Mouse (Mus musculus): ENCODE results near the gene C1qtnf4. TPM values are rescaled to one million over a fixed set of nuclear protein-coding genes. Genes with fewer than 3 reads are reported as not detected.

The C1qtnf4 gene
- polyA plus RNA-seq, 1 experiment from 2014 or later = 2.3 TPM

- Histone ChIP-seq H3K9me3 (replicated peaks) (no peaks in the 10 kb centered on the region), H3K27me3 (ENCODE audit: low read depth, poor library complexity, severe bottlenecking) (no peaks in the 10 kb centered on the region), H3K27ac (replicated peaks) (no peak overlapping the region), H3K36me3 (peaks cover 68% of the 10 kb centered on the region), H3K4me3 (no peak overlapping the region), H3K4me1 (no peaks in the 10 kb centered on the region)
- DNase-seq (ENCODE audit: low spot score) = peak; percentile 75
- WGBS = 46% methylated on average over 3 of the region's 3 CpGs
These were observed 19.1 kb upstream of the C1qtnf4 start for GRCm38 (mm10) chr2:90866524-90866923.

- no peak for DNase-seq (ENCODE audit: low spot score)
- Histone ChIP-seq H3K4me3 (no peak overlapping the region), H3K4me1 (no peaks in the 10 kb centered on the region), H3K36me3 (peaks cover 32% of the 10 kb centered on the region), H3K27me3 (ENCODE audit: low read depth, poor library complexity, severe bottlenecking) (no peaks in the 10 kb centered on the region), H3K27ac (replicated peaks) (0 out of 2 replicates have a peak overlapping the region, but pooled peaks have one; percentile 9), H3K9me3 (replicated peaks) (no peaks in the 10 kb centered on the region)
- WGBS = 66% methylated on average over 4 of the region's 4 CpGs
These were observed 15.5 kb upstream of the C1qtnf4 start for GRCm38 (mm10) chr2:90870136-90870601.

DNA sequence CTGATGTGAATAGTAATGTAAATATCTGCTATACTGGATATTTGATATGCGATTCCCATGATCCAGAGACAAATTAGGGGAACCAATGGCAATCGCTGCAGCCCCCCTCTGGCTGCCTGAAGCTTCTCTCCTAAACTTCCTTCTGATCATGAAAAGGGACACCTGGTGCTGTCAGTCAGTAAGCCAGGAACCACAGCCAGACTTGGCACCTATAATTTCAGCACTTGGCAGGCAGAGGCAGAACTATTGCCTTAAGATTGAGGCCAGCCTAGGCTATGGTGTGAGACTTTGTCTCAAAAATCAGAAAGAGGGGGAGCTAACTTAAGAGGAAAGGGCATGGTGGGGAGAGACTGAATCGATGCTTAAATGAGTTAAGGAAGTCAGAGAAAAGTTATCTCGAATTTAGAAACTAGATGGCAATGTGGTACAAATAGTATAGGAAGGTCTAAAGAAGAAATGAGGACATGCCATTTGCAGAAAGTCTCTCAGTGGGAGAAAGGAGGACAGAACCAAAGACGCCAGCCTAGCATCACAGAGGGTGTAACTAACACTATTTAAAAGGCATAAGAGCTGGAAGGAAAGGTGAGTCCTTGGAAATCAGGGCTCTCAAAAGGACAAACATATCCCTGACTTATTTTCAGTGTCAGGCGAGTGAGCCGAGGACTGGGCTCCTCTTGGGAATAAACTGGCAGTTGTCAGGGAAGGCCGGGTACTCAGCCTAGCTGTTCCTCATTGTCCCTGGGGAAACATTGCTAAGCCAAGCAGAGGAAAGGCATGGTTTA lies 14.3 kb upstream of the C1qtnf4 start:
- H3K36me3 ChIP-seq = peaks cover 21% of the 10 kb centered on the region
- WGBS = 76% methylated on average over 8 of the region's 8 CpGs
- H3K4me1 ChIP-seq = no peaks in the 10 kb centered on the region
- H3K27me3 ChIP-seq (ENCODE audit: low read depth, poor library complexity, severe bottlenecking) = no peaks in the 10 kb centered on the region
- no peaks in the 10 kb centered on the region for H3K9me3 ChIP-seq (replicated peaks)
- no peak for DNase-seq (ENCODE audit: low spot score)
- H3K27ac ChIP-seq (replicated peaks) = no peak overlapping the region
- no peak overlapping the region for H3K4me3 ChIP-seq

GRCm38 (mm10) chr2:90874025-90874424 lies 11.6 kb upstream of the C1qtnf4 start:
- WGBS = 83% methylated on average over 1 of the region's 1 CpGs
- Histone ChIP-seq H3K27me3 (ENCODE audit: low read depth, poor library complexity, severe bottlenecking) (0 out of 2 replicates have a peak, but pooled peaks cover 1% of the 10 kb centered on the region), H3K27ac (replicated peaks) (no peak overlapping the region), H3K9me3 (replicated peaks) (no peaks in the 10 kb centered on the region), H3K4me3 (no peak overlapping the region), H3K4me1 (peaks cover under 1% of the 10 kb centered on the region), H3K36me3 (no peaks in the 10 kb centered on the region)
- DNase-seq (ENCODE audit: low spot score) = no peak

- no peak overlapping the region for H3K4me3 ChIP-seq
- DNase-seq (ENCODE audit: low spot score) = no peak
- no peak overlapping the region for H3K27ac ChIP-seq (replicated peaks)
- H3K4me1 ChIP-seq = peaks cover 13% of the 10 kb centered on the region
- WGBS = 83% methylated on average over 2 of the region's 2 CpGs
- H3K9me3 ChIP-seq (replicated peaks) = no peaks in the 10 kb centered on the region
- H3K36me3 ChIP-seq = no peaks in the 10 kb centered on the region
- peaks cover 13% of the 10 kb centered on the region; the same call in 1 of the 2 replicates for H3K27me3 ChIP-seq (ENCODE audit: low read depth, poor library complexity, severe bottlenecking)
These were observed 10.4 kb upstream of the C1qtnf4 start for GRCm38 (mm10) chr2:90875239-90875638.

DNA sequence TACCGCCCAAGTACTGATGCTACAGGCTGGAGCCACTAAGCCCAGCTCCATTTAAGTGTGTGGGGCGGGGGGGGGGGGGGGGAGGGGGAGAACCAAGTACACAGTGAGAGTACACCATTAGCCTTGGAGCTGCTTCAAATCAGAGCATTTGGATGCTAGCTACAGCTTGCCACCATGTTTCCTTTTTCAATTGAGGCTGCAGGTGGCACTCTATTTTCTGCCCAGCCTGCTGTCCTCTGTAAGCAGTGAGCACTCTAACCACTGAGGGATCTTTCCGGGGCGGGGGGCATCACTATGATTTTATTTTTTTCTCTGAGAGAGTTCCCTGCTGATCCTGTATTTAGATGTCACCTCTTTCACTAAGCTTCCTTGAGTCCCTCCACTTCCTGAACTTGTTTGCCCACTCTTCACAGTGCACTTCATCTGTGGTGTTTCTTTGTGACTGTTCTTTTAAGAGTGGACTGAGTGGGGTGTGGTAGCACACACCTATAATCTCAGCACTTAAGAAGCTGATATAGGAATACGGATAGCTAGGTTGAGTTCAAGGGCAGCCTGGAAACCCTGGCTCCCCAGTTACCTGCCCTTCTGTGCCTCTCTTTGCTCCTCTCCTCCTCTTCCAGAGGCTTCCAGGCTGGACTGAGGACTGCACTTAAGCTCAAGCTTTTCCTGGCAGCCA lies 7.9 kb upstream of the C1qtnf4 start:
- WGBS = 64% methylated on average over 5 of the region's 5 CpGs
- H3K4me3 ChIP-seq = no peak overlapping the region

DNA sequence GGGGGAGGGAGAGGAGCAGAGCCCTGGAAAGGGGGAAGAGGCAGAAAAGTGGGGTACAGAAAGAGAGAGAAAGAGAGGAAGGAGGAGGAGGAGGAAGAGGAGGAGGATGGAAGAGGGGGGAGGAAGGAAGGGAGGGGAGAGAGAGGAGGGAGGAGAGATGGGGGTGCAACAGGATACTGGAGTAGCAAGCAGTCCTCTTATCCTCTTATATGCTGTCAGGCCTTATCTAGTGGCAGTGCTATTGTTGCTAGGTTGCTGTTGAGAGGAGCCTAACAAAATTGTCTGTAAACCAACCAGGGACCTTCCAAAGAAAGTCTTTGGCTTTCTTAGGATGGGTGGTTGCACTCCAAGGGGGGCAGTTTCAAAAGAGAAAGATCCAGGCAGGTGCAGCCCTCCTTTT lies 6.2 kb upstream of the C1qtnf4 start:
- no peaks in the 10 kb centered on the region; the same call in 1 of the 2 replicates for H3K9me3 ChIP-seq (replicated peaks)
- peaks cover 16% of the 10 kb centered on the region for H3K4me1 ChIP-seq
- no peak overlapping the region for H3K4me3 ChIP-seq
- no peaks in the 10 kb centered on the region for H3K36me3 ChIP-seq
- H3K27ac ChIP-seq (replicated peaks) = no peak overlapping the region
- peaks cover 36% of the 10 kb centered on the region for H3K27me3 ChIP-seq (ENCODE audit: low read depth, poor library complexity, severe bottlenecking)
- no peak for DNase-seq (ENCODE audit: low spot score)

More for the DNA sequence above, 7.9 kb upstream of the C1qtnf4 start:
- Histone ChIP-seq H3K27ac (replicated peaks) (no peak overlapping the region), H3K9me3 (replicated peaks) (no peaks in the 10 kb centered on the region), H3K36me3 (no peaks in the 10 kb centered on the region), H3K4me1 (peaks cover 16% of the 10 kb centered on the region), H3K27me3 (ENCODE audit: low read depth, poor library complexity, severe bottlenecking) (peaks cover 22% of the 10 kb centered on the region; the same call in 1 of the 2 replicates)
- DNase-seq (ENCODE audit: low spot score) = no peak

- H3K9me3 ChIP-seq (replicated peaks) = no peaks in the 10 kb centered on the region; the same call in 1 of the 2 replicates
- H3K36me3 ChIP-seq = no peaks in the 10 kb centered on the region
- no peak for DNase-seq (ENCODE audit: low spot score)
- peaks cover 25% of the 10 kb centered on the region for H3K4me1 ChIP-seq
- H3K27ac ChIP-seq (replicated peaks) = no peak overlapping the region
- 13% methylated on average over 6 of the region's 6 CpGs for WGBS
- no peak overlapping the region for H3K4me3 ChIP-seq
- H3K27me3 ChIP-seq (ENCODE audit: low read depth, poor library complexity, severe bottlenecking) = peaks cover 44% of the 10 kb centered on the region
These were observed 5.4 kb upstream of the C1qtnf4 start for GRCm38 (mm10) chr2:90880144-90880785.

DNA sequence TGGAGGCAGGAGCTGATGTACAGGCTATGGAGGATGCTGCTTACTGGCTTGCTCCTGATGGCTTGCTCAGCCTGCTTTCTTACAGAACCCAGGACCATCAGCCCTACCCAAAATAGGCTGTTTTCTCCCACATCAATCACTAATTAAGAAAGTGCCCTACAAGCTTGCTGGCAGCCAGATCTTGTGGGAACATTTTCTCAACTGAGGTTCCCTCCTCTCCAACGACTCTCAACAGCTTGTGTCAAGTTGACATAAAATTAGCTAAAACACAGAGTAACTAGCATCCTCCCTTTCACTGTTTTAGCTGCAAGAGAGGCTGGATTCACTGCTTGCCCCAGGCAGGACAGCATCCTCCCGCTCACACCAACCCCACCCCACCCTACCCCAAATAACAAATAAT lies 3.8 kb upstream of the C1qtnf4 start:
- no peak overlapping the region for H3K4me3 ChIP-seq
- H3K36me3 ChIP-seq = no peaks in the 10 kb centered on the region
- H3K9me3 ChIP-seq (replicated peaks) = no peaks in the 10 kb centered on the region; the same call in 1 of the 2 replicates
- peaks cover 60% of the 10 kb centered on the region for H3K27me3 ChIP-seq (ENCODE audit: low read depth, poor library complexity, severe bottlenecking)
- DNase-seq (ENCODE audit: low spot score) = no peak
- peaks cover 40% of the 10 kb centered on the region for H3K4me1 ChIP-seq
- WGBS = 89% methylated on average over 2 of the region's 2 CpGs
- H3K27ac ChIP-seq (replicated peaks) = no peak overlapping the region

DNA sequence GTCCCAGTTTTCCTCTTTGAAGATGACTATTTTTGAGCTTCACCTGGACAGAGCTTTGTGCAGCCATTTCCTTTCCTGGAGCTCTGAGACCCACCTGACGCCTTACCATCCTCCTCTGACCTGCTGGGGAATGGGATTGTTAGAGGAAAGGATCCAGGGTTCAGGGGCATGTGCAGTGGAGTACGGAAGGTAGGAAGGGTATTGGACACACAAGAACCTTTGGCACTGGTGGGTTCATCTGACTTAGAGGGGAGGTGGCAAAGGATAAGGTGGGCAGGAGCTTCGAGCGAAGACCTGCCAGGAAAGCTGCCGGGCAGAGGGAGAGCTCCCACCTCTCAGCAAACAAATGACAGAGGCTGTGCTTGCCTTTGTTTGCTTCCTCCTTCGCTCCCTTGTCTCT lies 776 bp downstream of the C1qtnf4 start:
- Histone ChIP-seq H3K4me3 (peak overlapping the region; percentile 66), H3K9me3 (replicated peaks) (no peaks in the 10 kb centered on the region; the same call in 1 of the 2 replicates), H3K36me3 (no peaks in the 10 kb centered on the region), H3K27me3 (ENCODE audit: low read depth, poor library complexity, severe bottlenecking) (peaks cover 84% of the 10 kb centered on the region), H3K27ac (replicated peaks) (peak overlapping the region; percentile 81; the same call in 1 of the 2 replicates), H3K4me1 (peaks cover 44% of the 10 kb centered on the region)
- no peak for DNase-seq (ENCODE audit: low spot score)
- 21% methylated on average over 6 of the region's 6 CpGs for whole genome bisulfite sequencing

- 76% methylated on average over 5 of the region's 5 CpGs for WGBS
- no peak overlapping the region for H3K27ac ChIP-seq (replicated peaks)
- H3K4me3 ChIP-seq = no peak overlapping the region
- no peaks in the 10 kb centered on the region; the same call in 1 of the 2 replicates for H3K9me3 ChIP-seq (replicated peaks)
- peaks cover 47% of the 10 kb centered on the region for H3K4me1 ChIP-seq
- H3K27me3 ChIP-seq (ENCODE audit: low read depth, poor library complexity, severe bottlenecking) = peaks cover 96% of the 10 kb centered on the region
- DNase-seq (ENCODE audit: low spot score) = no peak
- peaks cover 7% of the 10 kb centered on the region for H3K36me3 ChIP-seq
These were observed 2.0 kb downstream of the C1qtnf4 start for GRCm38 (mm10) chr2:90887627-90888026.
